Comparison of ENCODE assay signal across 9 mouse cellular contexts in the genomic region with DNA sequence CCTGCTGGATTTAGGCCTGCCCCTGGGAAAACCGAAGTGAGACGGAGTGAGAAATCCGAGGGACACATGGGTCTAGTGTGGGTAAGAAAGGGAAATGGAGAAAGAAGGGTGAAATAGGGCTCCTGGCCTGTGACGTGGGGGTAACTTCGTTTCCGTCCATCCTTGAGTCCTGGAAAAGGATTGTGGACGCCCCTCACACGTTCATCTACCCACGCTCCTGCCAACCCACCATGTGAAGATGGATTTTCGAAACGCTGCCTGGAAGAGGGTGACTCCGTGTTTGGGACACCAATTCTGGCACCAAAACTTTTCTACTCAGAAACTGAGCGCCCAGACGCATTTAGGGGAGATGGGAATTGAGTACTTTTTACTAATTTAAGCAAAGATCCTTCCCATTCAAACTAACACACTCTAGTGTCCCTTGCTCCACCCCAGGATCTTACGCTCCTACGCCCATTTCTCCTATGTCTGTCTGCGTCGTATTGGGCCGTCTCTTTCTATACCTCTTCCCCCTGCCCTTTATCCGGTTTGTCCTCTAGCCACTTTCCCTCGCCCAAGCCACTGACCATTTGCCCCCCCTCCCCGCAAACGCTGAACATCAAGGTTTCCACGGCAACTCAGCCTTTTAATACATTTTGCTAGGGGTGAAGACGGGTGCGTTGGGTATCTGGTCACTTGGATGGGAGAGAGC. TPM values are rescaled to one million over a fixed set of nuclear protein-coding genes. Genes with fewer than 3 reads are reported as not detected.
DNase-seq lines count a peak whose midpoint lies in the region; ATAC-seq and TF ChIP-seq lines count a peak whose summit lies in the region.
"Had no signal": no experiment of that assay in that cellular context is flagged by ENCODE, and none has a peak within 500 bp of the region (broad histone marks: within the 10 kb centered on the region; RNA-seq: fewer than 3 reads in every experiment).

No protein-coding gene starts in this region.

- intact Hi-C loops in heart, adult 2 months (cut with DNase I), result loop anchor here (5.0 kb wide), 1 partner anchor 154 kb away; no protein-coding TSS in a partner anchor

- H3K9ac ChIP-seq in heart, adult 2 months (ENCODE audit: low read depth, low read length), result peak overlapping the region; percentile 54; the same call in 1 of the 2 replicates
- peak overlapping the region; percentile 88 for H3K9ac ChIP-seq in intestine, embryonic 16.5 days (ENCODE audit: low read depth, low read length)

- H3K27ac ChIP-seq in heart, adult 2 months, result peak overlapping the region; percentile 76
- H3K27ac ChIP-seq in intestine, embryonic 16.5 days (ENCODE audit: low read length), result peak overlapping the region; percentile 92; the same call in 1 of the 2 replicates
- no peak overlapping the region for H3K27ac ChIP-seq in small intestine, adult 2 months (ENCODE audit: insufficient read depth, low read depth, low read length)

- H3K4me1 ChIP-seq in heart, adult 2 months (ENCODE audit: control insufficient read depth, insufficient read depth, low read length), result peaks cover 3% of the 10 kb centered on the region
- peaks cover 16% of the 10 kb centered on the region for H3K4me1 ChIP-seq in intestine, embryonic 16.5 days (ENCODE audit: control insufficient read depth, insufficient read depth, low read length)
- H3K4me1 ChIP-seq in small intestine, adult 2 months (ENCODE audit: control insufficient read depth, insufficient read depth, insufficient read length, low read length), result peaks cover under 1% of the 10 kb centered on the region; the same call in 1 of the 2 replicates

- WGBS in heart, adult 2 months, result 28% methylated on average over 26 of the region's 26 CpGs
- WGBS in intestine, embryonic 16.5 days, result 26% methylated on average over 26 of the region's 26 CpGs
- WGBS in small intestine, adult 2 months, result 36% methylated on average over 26 of the region's 26 CpGs

- TF ChIP-seq CTCF in heart, adult 2 months (IDR thresholded peaks at IDR 0.05), result no peak
- no peak for TF ChIP-seq CTCF in small intestine, adult 2 months (IDR thresholded peaks at IDR 0.05; ENCODE audit: extremely low read depth, insufficient read length, insufficient replicate concordance, low read depth, low read length)

- TF ChIP-seq EP300 in heart, adult 2 months (IDR thresholded peaks at IDR 0.05; ENCODE audit: insufficient read depth, low read depth, low read length), result no peak

- H3K9me3 ChIP-seq in intestine, embryonic 16.5 days (ENCODE audit: control insufficient read depth, low read length), result no peaks in the 10 kb centered on the region

- H3K36me3 ChIP-seq in heart, adult 2 months (ENCODE audit: control insufficient read depth, insufficient read depth, low read length), result no peaks in the 10 kb centered on the region
- no peaks in the 10 kb centered on the region for H3K36me3 ChIP-seq in intestine, embryonic 16.5 days (ENCODE audit: control insufficient read depth, insufficient read depth, low read length)
- no peaks in the 10 kb centered on the region for H3K36me3 ChIP-seq in small intestine, adult 2 months (ENCODE audit: control insufficient read depth, insufficient read depth, low read length)

- no peaks in the 10 kb centered on the region for H3K27me3 ChIP-seq in heart, adult 2 months (ENCODE audit: control insufficient read depth, insufficient read depth, low read length)
- H3K27me3 ChIP-seq in intestine, embryonic 16.5 days (replicated peaks; ENCODE audit: control insufficient read depth, insufficient read depth, low read length), result peaks cover 18% of the 10 kb centered on the region; the same call in 1 of the 2 replicates
- peaks cover 27% of the 10 kb centered on the region for H3K27me3 ChIP-seq in small intestine, adult 2 months (ENCODE audit: control insufficient read depth, insufficient read depth, low read length)

- peak overlapping the region; percentile 96 for H3K4me2 ChIP-seq in intestine, embryonic 16.5 days (ENCODE audit: low read depth, low read length)

- no peak for ATAC-seq in intestine, embryonic 16.5 days

- H3K79me2 ChIP-seq in heart, adult 2 months (replicated peaks; ENCODE audit: control insufficient read depth, insufficient read depth, low read length), result no peaks in the 10 kb centered on the region

- DNase-seq in heart, adult 2 months, result no peak
- no peak for DNase-seq in heart, adult 9 months (ENCODE audit: low spot score in 2 of 2)
- DNase-seq in right cerebral cortex, postnatal 25 days, result peak; percentile 37
- DNase-seq in right cerebral cortex, postnatal 4 days, result no peak
- DNase-seq in spleen, postnatal 10 days (ENCODE audit: low spot score in 2 of 2), result no peak
- no peak for DNase-seq in c-Kit-positive CD71-positive TER-119-positive erythroid progenitor cells, embryonic 14.5 days (ENCODE audit: low spot score)

- no peak for TF ChIP-seq POLR2A in heart, adult 2 months (IDR thresholded peaks at IDR 0.05; ENCODE audit: insufficient read depth, low read depth, low read length)
- TF ChIP-seq POLR2A in small intestine, adult 2 months (IDR thresholded peaks at IDR 0.05; ENCODE audit: low read depth, low read length), result no peak

- H3K4me3 ChIP-seq in heart, adult 2 months, result peak overlapping the region; percentile 44
- peak overlapping the region; percentile 70 for H3K4me3 ChIP-seq in intestine, embryonic 16.5 days (ENCODE audit: low read length)
- H3K4me3 ChIP-seq in small intestine, adult 2 months (ENCODE audit: low read depth, low read length), result peak overlapping the region; percentile 71

RNA-seq across cellular contexts. Expression of a gene that starts 0.4 kb away (rescaled TPM):
- 10 to 100 TPM in 1 of 2 experiments, 1 to 10 TPM in 1; 6.9 to 10.6 TPM for total RNA-seq in heart, adult 2 months (2021)
- 15.5 and 16.2 TPM in 2 replicates for polyA plus RNA-seq in heart, adult 2 months (2012; rRNA removed)
- polyA plus RNA-seq in intestine, embryonic 16.5 days (2015; fragmentation: Nextera tagmentation; extraction: Ambion mirVana), result 5.6 and 7.2 TPM in 2 replicates
- polyA plus RNA-seq in small intestine, adult 2 months (2012; rRNA removed), result 8.1 and 8.7 TPM in 2 replicates
- total RNA-seq: neutrophil, adult 5-6 weeks had no signal

RNA-seq across cellular contexts. Expression of a gene that starts 5.8 kb away (rescaled TPM):
- under 1 TPM; 0.41 to 0.44 TPM for total RNA-seq in heart, adult 2 months (2021)
- 1.0 and 1.4 TPM in 2 replicates for polyA plus RNA-seq in heart, adult 2 months (2012; rRNA removed)
- polyA plus RNA-seq in intestine, embryonic 16.5 days (2015; fragmentation: Nextera tagmentation; extraction: Ambion mirVana), result 0.75 and 0.77 TPM in 2 replicates
- polyA plus RNA-seq in small intestine, adult 2 months (2012; rRNA removed), result 1.2 and 1.7 TPM in 2 replicates
- total RNA-seq: neutrophil, adult 5-6 weeks had no signal

RNA-seq across cellular contexts. Expression of a gene that starts 17.9 kb away (rescaled TPM):
- 10 to 100 TPM in 1 of 2 experiments, 1 to 10 TPM in 1; 6.1 to 10.9 TPM for total RNA-seq in heart, adult 2 months (2021)
- 6.9 and 14.0 TPM in 2 replicates for polyA plus RNA-seq in heart, adult 2 months (2012; rRNA removed)
- 0.70 and 1.7 TPM in 2 replicates for polyA plus RNA-seq in intestine, embryonic 16.5 days (2015; fragmentation: Nextera tagmentation; extraction: Ambion mirVana)
- polyA plus RNA-seq in small intestine, adult 2 months (2012; rRNA removed), result 0.05 and 0.19 TPM in 2 replicates

RNA-seq across cellular contexts. Expression of a gene that starts 28.6 kb away (rescaled TPM):
- total RNA-seq in heart, adult 2 months (2021), result under 1 TPM; 0.32 to 0.70 TPM
- 0.72 and 1.9 TPM in 2 replicates for polyA plus RNA-seq in heart, adult 2 months (2012; rRNA removed)
- 153 and 183 TPM in 2 replicates for polyA plus RNA-seq in intestine, embryonic 16.5 days (2015; fragmentation: Nextera tagmentation; extraction: Ambion mirVana)
- 32.2 and 52.9 TPM in 2 replicates for polyA plus RNA-seq in small intestine, adult 2 months (2012; rRNA removed)

RNA-seq across cellular contexts. Expression of a gene that starts 28.7 kb away (rescaled TPM):
- total RNA-seq in heart, adult 2 months (2021), result 10 to 100 TPM; 68.4 to 72.3 TPM
- 51.0 and 74.9 TPM in 2 replicates for polyA plus RNA-seq in heart, adult 2 months (2012; rRNA removed)
- polyA plus RNA-seq in intestine, embryonic 16.5 days (2015; fragmentation: Nextera tagmentation; extraction: Ambion mirVana), result 106 and 117 TPM in 2 replicates
- polyA plus RNA-seq in small intestine, adult 2 months (2012; rRNA removed), result 26.7 and 53.0 TPM in 2 replicates
